Mouse (Mus musculus): Measurements from ENCODE around the gene Lpin2.

GRCm38 (mm10) chr17:71155271-71155670 is 27.1 kb upstream of the Lpin2 start:
- TF ChIP-seq EP300 (IDR thresholded peaks at IDR 0.05) (no peak), CTCF (IDR thresholded peaks at IDR 0.05) (no peak)

Measured in lung, postnatal 0 days (tissue).